Mouse (Mus musculus): ENCODE results near the gene Myh10.

DNA sequence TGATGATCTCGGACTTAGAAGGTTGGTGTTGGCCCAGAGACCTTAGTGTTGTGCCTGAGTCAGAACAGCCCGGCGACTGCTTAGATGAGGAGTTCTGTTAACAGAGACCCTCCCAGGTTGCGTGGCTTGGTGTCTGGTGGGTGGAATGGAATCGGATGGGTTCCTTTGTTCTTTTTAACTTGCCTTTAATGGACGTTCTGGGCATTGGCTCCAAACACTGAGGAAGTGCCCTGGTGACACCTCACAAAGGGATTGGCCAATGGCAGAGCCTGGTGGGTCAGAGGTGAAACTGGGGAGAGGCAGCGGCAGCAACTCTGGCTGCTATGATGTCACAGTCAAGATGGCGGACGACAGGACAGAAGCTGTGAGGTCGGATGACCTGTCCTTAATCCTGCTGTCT lies 99.4 kb downstream of the Myh10 start:
- TF ChIP-seq CTCF (IDR thresholded peaks at IDR 0.05; ENCODE audit: low read depth), result no peak
- TF ChIP-seq EP300 (IDR thresholded peaks at IDR 0.05; ENCODE audit: low read depth), result no peak
